Mouse (Mus musculus): ENCODE results near the gene Disc1. TPM values are rescaled to one million over a fixed set of nuclear protein-coding genes. Genes with fewer than 3 reads are reported as not detected.

Disc1 gene
- polyA plus RNA-seq, 1 experiment, result not detected

- Histone ChIP-seq H3K9me3 (ENCODE audit: control insufficient read depth, low read length) (peaks cover 12% of the 10 kb centered on the region), H3K4me1 (ENCODE audit: control insufficient read depth) (no peaks in the 10 kb centered on the region), H3K36me3 (ENCODE audit: control insufficient read depth) (no peaks in the 10 kb centered on the region), H3K4me3 (replicated peaks) (peak overlapping the region; percentile 44), H3K27me3 (ENCODE audit: control insufficient read depth) (peaks cover 36% of the 10 kb centered on the region)
- TF ChIP-seq GATA1 (IDR thresholded peaks at IDR 0.05; ENCODE audit: low read length) (no peak), TAL1 (IDR thresholded peaks at IDR 0.05; ENCODE audit: low read length) (no peak)
Observed at GRCm38 (mm10) chr8:125054436-125054810, 428 bp downstream of the Disc1 start.

- H3K9me3 ChIP-seq (ENCODE audit: control insufficient read depth, low read length), result peaks cover 3% of the 10 kb centered on the region
- no peaks in the 10 kb centered on the region for H3K4me1 ChIP-seq (ENCODE audit: control insufficient read depth)
- H3K27me3 ChIP-seq (ENCODE audit: control insufficient read depth), result no peaks in the 10 kb centered on the region; the same call in 1 of the 2 replicates
- no peaks in the 10 kb centered on the region for H3K36me3 ChIP-seq (ENCODE audit: control insufficient read depth)
- H3K4me3 ChIP-seq (replicated peaks), result no peak overlapping the region
- no peak for TF ChIP-seq TAL1 (IDR thresholded peaks at IDR 0.05; ENCODE audit: low read length)
- TF ChIP-seq GATA1 (IDR thresholded peaks at IDR 0.05; ENCODE audit: low read length), result no peak
Observed at GRCm38 (mm10) chr8:125060904-125061303, 6.9 kb downstream of the Disc1 start.

GRCm38 (mm10) chr8:125065596-125065995 is 11.6 kb downstream of the Disc1 start:
- H3K9me3 ChIP-seq (ENCODE audit: control insufficient read depth, low read length), result peaks cover 3% of the 10 kb centered on the region; the same call in 1 of the 2 replicates
- H3K36me3 ChIP-seq (ENCODE audit: control insufficient read depth), result no peaks in the 10 kb centered on the region
- H3K4me1 ChIP-seq (ENCODE audit: control insufficient read depth), result no peaks in the 10 kb centered on the region; the same call in 1 of the 2 replicates
- TF ChIP-seq GATA1 (IDR thresholded peaks at IDR 0.05; ENCODE audit: low read length) (no peak), TAL1 (IDR thresholded peaks at IDR 0.05; ENCODE audit: low read length) (no peak)
- H3K27me3 ChIP-seq (ENCODE audit: control insufficient read depth), result no peaks in the 10 kb centered on the region
- no peak overlapping the region for H3K4me3 ChIP-seq (replicated peaks)

DNA sequence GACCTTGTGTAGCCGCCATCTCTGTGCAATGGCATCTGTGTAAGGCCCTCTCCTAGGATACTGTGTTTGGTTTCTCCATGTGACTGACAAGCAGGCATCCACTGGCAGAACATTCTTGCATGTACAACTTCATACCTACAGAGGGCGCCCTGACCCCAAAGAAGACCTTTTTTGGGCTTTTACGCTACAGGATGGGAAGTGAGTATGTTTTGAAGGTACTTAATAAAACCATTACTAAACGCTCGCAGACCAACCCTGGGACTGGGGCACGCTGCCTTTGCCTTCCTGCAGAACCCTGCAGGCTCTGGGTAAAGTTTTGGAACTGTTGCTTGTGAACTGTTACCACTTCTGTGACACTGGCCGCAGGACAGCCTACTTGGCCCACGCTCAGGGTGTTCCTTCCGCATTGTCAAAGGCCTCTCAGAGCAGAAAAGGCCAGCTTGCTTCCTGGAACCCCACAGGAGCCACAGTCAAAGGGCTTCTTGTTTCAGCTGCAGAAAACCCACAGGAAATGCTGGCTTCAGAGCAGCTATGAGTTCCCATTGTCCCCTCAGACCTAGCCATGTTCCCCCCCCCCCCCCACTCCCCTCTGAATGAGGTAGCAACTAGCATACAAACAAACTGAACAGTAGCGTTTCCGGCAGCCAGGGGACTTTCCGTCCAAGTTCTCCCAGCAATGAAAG is 13.1 kb downstream of the Disc1 start:
- no peaks in the 10 kb centered on the region for H3K27me3 ChIP-seq (ENCODE audit: control insufficient read depth)
- TF ChIP-seq TAL1 (IDR thresholded peaks at IDR 0.05; ENCODE audit: low read length), result no peak
- TF ChIP-seq GATA1 (IDR thresholded peaks at IDR 0.05; ENCODE audit: low read length), result no peak
- peaks cover 3% of the 10 kb centered on the region; the same call in 1 of the 2 replicates for H3K9me3 ChIP-seq (ENCODE audit: control insufficient read depth, low read length)
- H3K4me3 ChIP-seq (replicated peaks), result no peak overlapping the region
- H3K36me3 ChIP-seq (ENCODE audit: control insufficient read depth), result no peaks in the 10 kb centered on the region
- H3K4me1 ChIP-seq (ENCODE audit: control insufficient read depth), result no peaks in the 10 kb centered on the region; the same call in 1 of the 2 replicates

GRCm38 (mm10) chr8:125067596-125067960 is 13.6 kb downstream of the Disc1 start:
- TF ChIP-seq GATA1 (IDR thresholded peaks at IDR 0.05; ENCODE audit: low read length) (no peak), TAL1 (IDR thresholded peaks at IDR 0.05; ENCODE audit: low read length) (no peak)
- H3K27me3 ChIP-seq (ENCODE audit: control insufficient read depth), result no peaks in the 10 kb centered on the region
- H3K9me3 ChIP-seq (ENCODE audit: control insufficient read depth, low read length), result peaks cover 2% of the 10 kb centered on the region; the same call in 1 of the 2 replicates
- no peak overlapping the region for H3K4me3 ChIP-seq (replicated peaks)
- H3K4me1 ChIP-seq (ENCODE audit: control insufficient read depth), result no peaks in the 10 kb centered on the region; the same call in 1 of the 2 replicates
- H3K36me3 ChIP-seq (ENCODE audit: control insufficient read depth), result no peaks in the 10 kb centered on the region

- no peaks in the 10 kb centered on the region for H3K9me3 ChIP-seq (ENCODE audit: control insufficient read depth, low read length)
- no peaks in the 10 kb centered on the region for H3K27me3 ChIP-seq (ENCODE audit: control insufficient read depth)
- no peaks in the 10 kb centered on the region for H3K36me3 ChIP-seq (ENCODE audit: control insufficient read depth)
- no peaks in the 10 kb centered on the region; the same call in 1 of the 2 replicates for H3K4me1 ChIP-seq (ENCODE audit: control insufficient read depth)
- TF ChIP-seq GATA1 (IDR thresholded peaks at IDR 0.05; ENCODE audit: low read length) (no peak), TAL1 (IDR thresholded peaks at IDR 0.05; ENCODE audit: low read length) (no peak)
- H3K4me3 ChIP-seq (replicated peaks), result no peak overlapping the region
Observed at GRCm38 (mm10) chr8:125068146-125068905, 14.3 kb downstream of the Disc1 start.

DNA sequence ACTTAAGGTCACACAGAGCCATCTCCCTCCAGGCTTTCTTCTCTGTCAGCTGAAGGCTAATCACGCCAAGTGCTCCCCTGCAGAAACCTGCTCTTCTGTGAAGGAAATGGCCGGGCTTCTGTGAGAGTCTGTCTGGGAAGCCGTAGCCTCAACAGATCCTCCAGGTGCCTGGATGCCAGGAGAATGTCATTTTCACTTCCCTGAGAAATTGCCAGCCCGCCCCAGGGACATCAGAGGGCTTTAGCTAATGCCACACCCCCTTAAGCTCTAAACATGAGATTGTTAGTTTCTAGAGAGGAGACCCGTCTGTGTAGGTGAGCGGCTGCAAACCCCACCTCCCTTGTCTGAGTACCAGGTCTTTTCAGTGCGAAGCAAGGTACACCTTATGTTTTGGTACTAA is 15.3 kb downstream of the Disc1 start:
- Histone ChIP-seq H3K9me3 (ENCODE audit: control insufficient read depth, low read length) (no peaks in the 10 kb centered on the region), H3K27me3 (ENCODE audit: control insufficient read depth) (no peaks in the 10 kb centered on the region), H3K36me3 (ENCODE audit: control insufficient read depth) (no peaks in the 10 kb centered on the region), H3K4me3 (replicated peaks) (no peak overlapping the region), H3K4me1 (ENCODE audit: control insufficient read depth) (no peaks in the 10 kb centered on the region; the same call in 1 of the 2 replicates)
- no peak for TF ChIP-seq GATA1 (IDR thresholded peaks at IDR 0.05; ENCODE audit: low read length)
- TF ChIP-seq TAL1 (IDR thresholded peaks at IDR 0.05; ENCODE audit: low read length), result no peak

- Histone ChIP-seq H3K36me3 (ENCODE audit: control insufficient read depth) (no peaks in the 10 kb centered on the region), H3K27me3 (ENCODE audit: control insufficient read depth) (no peaks in the 10 kb centered on the region), H3K9me3 (ENCODE audit: control insufficient read depth, low read length) (no peaks in the 10 kb centered on the region), H3K4me3 (replicated peaks) (no peak overlapping the region), H3K4me1 (ENCODE audit: control insufficient read depth) (no peaks in the 10 kb centered on the region; the same call in 1 of the 2 replicates)
- TF ChIP-seq GATA1 (IDR thresholded peaks at IDR 0.05; ENCODE audit: low read length) (no peak), TAL1 (IDR thresholded peaks at IDR 0.05; ENCODE audit: low read length) (no peak)
Observed at GRCm38 (mm10) chr8:125069733-125070132, 15.7 kb downstream of the Disc1 start.

GRCm38 (mm10) chr8:125074141-125074540 is 20.1 kb downstream of the Disc1 start:
- H3K9me3 ChIP-seq (ENCODE audit: control insufficient read depth, low read length), result no peaks in the 10 kb centered on the region
- H3K4me3 ChIP-seq (replicated peaks), result no peak overlapping the region
- no peaks in the 10 kb centered on the region for H3K27me3 ChIP-seq (ENCODE audit: control insufficient read depth)

More at GRCm38 (mm10) chr8:125074141-125074540, 20.1 kb downstream of the Disc1 start:
- H3K36me3 ChIP-seq (ENCODE audit: control insufficient read depth), result no peaks in the 10 kb centered on the region
- no peak for TF ChIP-seq TAL1 (IDR thresholded peaks at IDR 0.05; ENCODE audit: low read length)
- TF ChIP-seq GATA1 (IDR thresholded peaks at IDR 0.05; ENCODE audit: low read length), result no peak
- no peaks in the 10 kb centered on the region for H3K4me1 ChIP-seq (ENCODE audit: control insufficient read depth)

Data from erythroblast, embryonic 14.5 days (primary cell).